Mouse (Mus musculus): ENCODE measurements around the gene Efna3. TPM values are rescaled to one million over a fixed set of nuclear protein-coding genes. Genes with fewer than 3 reads are reported as not detected.
A peak's percentile ranks its signal among the peaks of the same experiment; 100 is the strongest.

Gene Efna3
- polyA plus RNA-seq, 1 experiment: not detected

- peaks cover 16% of the 10 kb centered on the region for H3K4me1 ChIP-seq (ENCODE audit: control insufficient read depth, insufficient read depth, low read length)
- WGBS: 40% methylated on average over 4 of the region's 4 CpGs
- H3K27ac ChIP-seq (ENCODE audit: insufficient read depth, low read depth, low read length): no peak overlapping the region
- TF ChIP-seq POLR2A (IDR thresholded peaks at IDR 0.05; ENCODE audit: insufficient read depth, low read depth, low read length) (no peak), CTCF (IDR thresholded peaks at IDR 0.05; ENCODE audit: insufficient read depth, low read depth, low read length) (no peak)
- H3K4me3 ChIP-seq (ENCODE audit: insufficient read depth, low read depth, low read length): no peak overlapping the region
Observed at GRCm38 (mm10) chr3:89341794-89342193, 19.0 kb upstream of the Efna3 start.

- 8% methylated on average over 11 of the region's 11 CpGs for WGBS
- Histone ChIP-seq H3K27ac (ENCODE audit: insufficient read depth, low read depth, low read length) (no peak overlapping the region), H3K4me3 (ENCODE audit: insufficient read depth, low read depth, low read length) (peak overlapping the region; percentile 23; the same call in 1 of the 2 replicates), H3K4me1 (ENCODE audit: control insufficient read depth, insufficient read depth, low read length) (peaks cover 16% of the 10 kb centered on the region)
- TF ChIP-seq POLR2A (IDR thresholded peaks at IDR 0.05; ENCODE audit: insufficient read depth, low read depth, low read length) (no peak), CTCF (IDR thresholded peaks at IDR 0.05; ENCODE audit: insufficient read depth, low read depth, low read length) (peak; percentile 78)
Observed at GRCm38 (mm10) chr3:89340465-89340864, 17.7 kb upstream of the Efna3 start.

GRCm38 (mm10) chr3:89339416-89339815 is 16.7 kb upstream of the Efna3 start:
- WGBS: 44% methylated on average over 8 of the region's 8 CpGs
- Histone ChIP-seq H3K4me3 (ENCODE audit: insufficient read depth, low read depth, low read length) (no peak overlapping the region), H3K27ac (ENCODE audit: insufficient read depth, low read depth, low read length) (no peak overlapping the region), H3K4me1 (ENCODE audit: control insufficient read depth, insufficient read depth, low read length) (peaks cover 16% of the 10 kb centered on the region)
- TF ChIP-seq POLR2A (IDR thresholded peaks at IDR 0.05; ENCODE audit: insufficient read depth, low read depth, low read length): no peak
- peak; percentile 46 for TF ChIP-seq CTCF (IDR thresholded peaks at IDR 0.05; ENCODE audit: insufficient read depth, low read depth, low read length)

GRCm38 (mm10) chr3:89337721-89338578 is 15.2 kb upstream of the Efna3 start, which contains the start of gene Efna4:
Efna4 (minus strand) TSS chr3:89338028.
- H3K4me1 ChIP-seq (ENCODE audit: control insufficient read depth, insufficient read depth, low read length): peaks cover 18% of the 10 kb centered on the region
- TF ChIP-seq POLR2A (IDR thresholded peaks at IDR 0.05; ENCODE audit: insufficient read depth, low read depth, low read length) (no peak), CTCF (IDR thresholded peaks at IDR 0.05; ENCODE audit: insufficient read depth, low read depth, low read length) (no peak)
- H3K4me3 ChIP-seq (ENCODE audit: insufficient read depth, low read depth, low read length): peak within 1 kb of the TSS; percentile 60
- WGBS: 2% methylated on average over 44 of the region's 44 CpGs
- H3K27ac ChIP-seq (ENCODE audit: insufficient read depth, low read depth, low read length): no peak within 1 kb of the TSS

- WGBS: 6% methylated on average over 21 of the region's 21 CpGs
- Histone ChIP-seq H3K27ac (ENCODE audit: insufficient read depth, low read depth, low read length) (no peak overlapping the region), H3K4me1 (ENCODE audit: control insufficient read depth, insufficient read depth, low read length) (peaks cover 25% of the 10 kb centered on the region), H3K4me3 (ENCODE audit: insufficient read depth, low read depth, low read length) (peak overlapping the region; percentile 60)
- TF ChIP-seq POLR2A (IDR thresholded peaks at IDR 0.05; ENCODE audit: insufficient read depth, low read depth, low read length) (no peak), CTCF (IDR thresholded peaks at IDR 0.05; ENCODE audit: insufficient read depth, low read depth, low read length) (no peak)
Observed at GRCm38 (mm10) chr3:89337062-89337720, 14.4 kb upstream of the Efna3 start.

GRCm38 (mm10) chr3:89336529-89336928 is 13.8 kb upstream of the Efna3 start:
- Histone ChIP-seq H3K4me1 (ENCODE audit: control insufficient read depth, insufficient read depth, low read length) (peaks cover 29% of the 10 kb centered on the region), H3K4me3 (ENCODE audit: insufficient read depth, low read depth, low read length) (no peak overlapping the region), H3K27ac (ENCODE audit: insufficient read depth, low read depth, low read length) (no peak overlapping the region)
- 63% methylated on average over 6 of the region's 6 CpGs for WGBS
- TF ChIP-seq CTCF (IDR thresholded peaks at IDR 0.05; ENCODE audit: insufficient read depth, low read depth, low read length) (no peak), POLR2A (IDR thresholded peaks at IDR 0.05; ENCODE audit: insufficient read depth, low read depth, low read length) (no peak)

- Histone ChIP-seq H3K4me3 (ENCODE audit: insufficient read depth, low read depth, low read length) (no peak overlapping the region), H3K4me1 (ENCODE audit: control insufficient read depth, insufficient read depth, low read length) (peaks cover 20% of the 10 kb centered on the region), H3K27ac (ENCODE audit: insufficient read depth, low read depth, low read length) (no peak overlapping the region)
- WGBS: 58% methylated on average over 11 of the region's 11 CpGs
- TF ChIP-seq POLR2A (IDR thresholded peaks at IDR 0.05; ENCODE audit: insufficient read depth, low read depth, low read length) (no peak), CTCF (IDR thresholded peaks at IDR 0.05; ENCODE audit: insufficient read depth, low read depth, low read length) (no peak)
Observed at GRCm38 (mm10) chr3:89333053-89333452, 10.3 kb upstream of the Efna3 start.

- H3K27ac ChIP-seq (ENCODE audit: insufficient read depth, low read depth, low read length): no peak overlapping the region
- TF ChIP-seq POLR2A (IDR thresholded peaks at IDR 0.05; ENCODE audit: insufficient read depth, low read depth, low read length): no peak
- TF ChIP-seq CTCF (IDR thresholded peaks at IDR 0.05; ENCODE audit: insufficient read depth, low read depth, low read length): no peak
- H3K4me3 ChIP-seq (ENCODE audit: insufficient read depth, low read depth, low read length): no peak overlapping the region
- 35% methylated on average over 12 of the region's 12 CpGs for WGBS
- peaks cover 14% of the 10 kb centered on the region for H3K4me1 ChIP-seq (ENCODE audit: control insufficient read depth, insufficient read depth, low read length)
Observed at GRCm38 (mm10) chr3:89332476-89332875, 9.7 kb upstream of the Efna3 start.

- Histone ChIP-seq H3K27ac (ENCODE audit: insufficient read depth, low read depth, low read length) (no peak overlapping the region), H3K4me1 (ENCODE audit: control insufficient read depth, insufficient read depth, low read length) (peaks cover 12% of the 10 kb centered on the region), H3K4me3 (ENCODE audit: insufficient read depth, low read depth, low read length) (no peak overlapping the region)
- 51% methylated on average over 10 of the region's 10 CpGs for WGBS
- TF ChIP-seq CTCF (IDR thresholded peaks at IDR 0.05; ENCODE audit: insufficient read depth, low read depth, low read length) (no peak), POLR2A (IDR thresholded peaks at IDR 0.05; ENCODE audit: insufficient read depth, low read depth, low read length) (no peak)
Observed at GRCm38 (mm10) chr3:89332013-89332412, 9.2 kb upstream of the Efna3 start.
